Mouse (Mus musculus): ENCODE measurements around the gene Abtb1.

DNA sequence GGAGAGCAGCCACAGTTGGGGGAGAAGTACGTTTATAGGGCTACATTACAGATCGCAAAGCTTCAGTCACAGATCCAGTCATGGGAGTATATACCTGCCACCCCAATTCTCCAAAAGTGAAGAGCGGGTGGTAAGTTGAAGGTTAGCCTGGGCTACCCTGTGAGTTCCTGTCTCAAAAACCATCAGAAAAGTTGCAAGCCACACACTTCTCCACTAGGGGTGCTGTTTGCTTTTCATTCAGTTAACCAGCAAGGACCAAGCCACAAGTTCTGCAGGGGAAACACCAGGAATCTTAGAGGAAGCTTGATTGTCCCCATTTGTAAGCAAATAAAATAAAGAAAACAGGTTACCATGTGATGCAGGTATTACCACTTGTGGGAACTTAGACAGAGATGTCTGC is 28.9 kb downstream of the Abtb1 start:
- TF ChIP-seq CTCF (IDR thresholded peaks at IDR 0.05; ENCODE audit: low read depth) = peak; percentile 80
- no peak for TF ChIP-seq EP300 (IDR thresholded peaks at IDR 0.05; ENCODE audit: low read depth)
